Mouse (Mus musculus): ENCODE data around the gene Borcs8.

GRCm38 (mm10) chr8:70160015-70160414, 20.7 kb downstream of the Borcs8 start:
- no peak for TF ChIP-seq EP300 (IDR thresholded peaks at IDR 0.05; ENCODE audit: low read depth)
- no peak for TF ChIP-seq CTCF (IDR thresholded peaks at IDR 0.05; ENCODE audit: low read depth)
